Mouse (Mus musculus) Patski (cell line): ENCODE measurements around the gene Uchl4. TPM values are rescaled to one million over a fixed set of nuclear protein-coding genes. Genes with fewer than 3 reads are reported as not detected.

Source experiments
- ATAC-seq: fragments of 100-300 bp; one replicate; pipeline ENCODE4 v1.8.0; 2021
- CTCF ChIA-PET: fragments of 350-600 bp; sonication (Branson Sonifier 250); formaldehyde crosslinking; loops from one replicate; lab custom pipeline; 2022; ENCODE audit warnings: inconsistent platforms; lab: Charles Lee
- POLR2A ChIA-PET: fragments of 350-600 bp; sonication (Branson Sonifier 250); formaldehyde crosslinking; loops from one replicate; lab custom pipeline; 2022; ENCODE audit warnings: antibody characterized with exemption, inconsistent platforms; lab: Charles Lee
- DNase-seq: peaks from one replicate; pipeline ENCODE4 v3.0.0-alpha.2; 2011; ENCODE audit warnings: low read depth, low spot score
- H3K27me3 ChIP-seq: fragments of 371-371 bp; one replicate; pipeline ENCODE4 v1.5.1; 2021
- CTCF ChIP-seq: fragments of 100-300 bp; IDR thresholded peaks from one replicate; pipeline ENCODE4 v1.5.1; 2021
- in situ Hi-C: fragments of 300-500 bp; cut with MboI; formaldehyde crosslinking; loops from 3 replicates; pipeline ENCODE4 v1.11.1; 2018; ENCODE audit warnings: low pct_unique_long_range_greater_than_20kb, mixed read lengths
- polyA plus RNA-seq: library from polyadenylated mRNA; unstranded; gene quantifications from one replicate; pipeline ENCODE4 v1.2.3, GENCODE M21; 2021

Uchl4 gene
- polyA plus RNA-seq, 1 experiment from 2014 or later, result 10.3 TPM

DNA sequence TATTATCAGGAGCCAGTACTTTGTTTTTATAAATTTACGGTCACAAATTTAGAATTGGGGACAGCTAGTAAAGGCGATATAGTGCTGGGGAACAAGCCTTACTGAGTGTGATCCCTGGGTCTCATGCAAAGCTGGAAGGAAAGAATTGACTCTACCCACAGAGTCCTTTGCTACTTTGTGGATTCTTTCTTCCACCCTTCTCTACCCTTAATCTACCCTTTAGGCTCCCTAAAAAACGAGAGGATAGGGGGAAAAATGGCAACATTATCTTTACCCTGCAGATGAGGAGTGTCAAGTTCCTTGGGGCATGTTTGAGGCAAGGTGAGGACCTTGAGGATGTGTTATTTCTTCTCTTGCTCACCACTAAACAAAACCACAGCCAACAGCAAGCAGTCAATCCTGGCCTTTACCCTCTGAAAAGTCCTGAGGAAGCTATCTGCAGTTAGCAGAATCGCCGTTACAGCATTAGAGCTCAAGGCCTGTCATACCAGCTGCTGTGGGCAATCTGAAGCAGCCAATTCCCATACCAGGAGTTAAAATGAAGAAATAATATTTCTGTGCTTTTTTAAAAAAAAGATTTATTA lies 47.5 kb downstream of the Uchl4 start:
- no peak for ATAC-seq
- CTCF ChIA-PET, result no interaction called here

More for the DNA sequence above, 47.5 kb downstream of the Uchl4 start:
- TF ChIP-seq CTCF, result no peak
- in situ Hi-C loops, result no loop called here
- H3K27me3 ChIP-seq, result no peaks in the 10 kb centered on the region
- POLR2A ChIA-PET, result no interaction called here
- DNase-seq, result no peak

Other genes with a start within 250 kb of the Uchl4 start
- 28.2 TPM for gene Smad6, start 213.1 kb upstream of the Uchl4 start, polyA plus RNA-seq
- gene Lctl, start 118.1 kb upstream of the Uchl4 start, polyA plus RNA-seq, result 2.2 TPM
- gene Zwilch, start 62.1 kb upstream of the Uchl4 start, polyA plus RNA-seq, result 35.4 TPM
- gene Rpl4, start 61.8 kb upstream of the Uchl4 start, polyA plus RNA-seq, result 1,287 TPM
- gene Snapc5, start 55.9 kb upstream of the Uchl4 start, polyA plus RNA-seq, result 23.8 TPM
- gene Map2k1, start 18.4 kb downstream of the Uchl4 start, polyA plus RNA-seq, result 115 TPM
- gene Tipin, start 46.4 kb downstream of the Uchl4 start, polyA plus RNA-seq, result 50.2 TPM
- gene Dis3l, start 106.1 kb downstream of the Uchl4 start, polyA plus RNA-seq, result 21.8 TPM
- 1.3 TPM for gene Megf11, start 150.4 kb downstream of the Uchl4 start, polyA plus RNA-seq